Mouse (Mus musculus): Measurements from ENCODE around the gene Zic2. TPM values are rescaled to one million over a fixed set of nuclear protein-coding genes. Genes with fewer than 3 reads are reported as not detected.
"Not testable (repeated sequence)": the region's sequence is repeated elsewhere in the genome, so short reads cannot be mapped to it uniquely, and the experiment has no call there.

Zic2 gene
- total RNA-seq (2021): not detected
- long read RNA-seq, experiment 1: 0 reads
- long read RNA-seq, experiment 2: 0 reads

GRCm38 (mm10) chr14:122474891-122475556 lies at the start of gene Zic2:
TSS of gene Zic2 (plus strand) at chr14:122475435.
- DNase-seq: no peak
- intact Hi-C loops (cut with DNase I; ENCODE audit: low total_unique reads): no loop called here

GRCm38 (mm10) chr14:122426529-122427203 lies 48.6 kb upstream of the Zic2 start:
- no peak for DNase-seq
- intact Hi-C loops (cut with DNase I; ENCODE audit: low total_unique reads): no loop called here

GRCm38 (mm10) chr14:122427204-122427560 lies 48.1 kb upstream of the Zic2 start:
- DNase-seq: no peak
- intact Hi-C loops (cut with DNase I; ENCODE audit: low total_unique reads): no loop called here

GRCm38 (mm10) chr14:122427654-122428053 lies 47.6 kb upstream of the Zic2 start:
- intact Hi-C loops (cut with DNase I; ENCODE audit: low total_unique reads): no loop called here
- no peak for DNase-seq

- intact Hi-C loops (cut with DNase I; ENCODE audit: low total_unique reads): no loop called here
- no peak for DNase-seq
Measured at GRCm38 (mm10) chr14:122432558-122432957, 42.7 kb upstream of the Zic2 start.

GRCm38 (mm10) chr14:122434039-122434438 lies 41.2 kb upstream of the Zic2 start:
- intact Hi-C loops (cut with DNase I; ENCODE audit: low total_unique reads): no loop called here
- DNase-seq: no peak

GRCm38 (mm10) chr14:122436850-122437249 lies 38.4 kb upstream of the Zic2 start:
- no peak for DNase-seq
- intact Hi-C loops (cut with DNase I; ENCODE audit: low total_unique reads): no loop called here

GRCm38 (mm10) chr14:122449601-122450495 lies 25.4 kb upstream of the Zic2 start:
- intact Hi-C loops (cut with DNase I; ENCODE audit: low total_unique reads): no loop called here
- no peak for DNase-seq

- intact Hi-C loops (cut with DNase I; ENCODE audit: low total_unique reads): no loop called here
- DNase-seq: no peak
Measured at GRCm38 (mm10) chr14:122450496-122451382, 24.5 kb upstream of the Zic2 start, which contains the start of gene Gm5089. TSS of gene Gm5089 (minus strand) at chr14:122451115.

GRCm38 (mm10) chr14:122451551-122452145 lies 23.6 kb upstream of the Zic2 start:
- DNase-seq: no peak
- intact Hi-C loops (cut with DNase I; ENCODE audit: low total_unique reads): no loop called here

GRCm38 (mm10) chr14:122452701-122453387 lies 22.4 kb upstream of the Zic2 start:
- intact Hi-C loops (cut with DNase I; ENCODE audit: low total_unique reads): no loop called here
- DNase-seq: no peak

- DNase-seq: no peak
- intact Hi-C loops (cut with DNase I; ENCODE audit: low total_unique reads): no loop called here
Measured at GRCm38 (mm10) chr14:122453388-122453995, 21.7 kb upstream of the Zic2 start.

- intact Hi-C loops (cut with DNase I; ENCODE audit: low total_unique reads): no loop called here
- DNase-seq: no peak
Measured at GRCm38 (mm10) chr14:122453996-122454738, 21.1 kb upstream of the Zic2 start.

GRCm38 (mm10) chr14:122454901-122455561 lies 20.2 kb upstream of the Zic2 start:
- DNase-seq: no peak
- intact Hi-C loops (cut with DNase I; ENCODE audit: low total_unique reads): no loop called here

GRCm38 (mm10) chr14:122455562-122455958 lies 19.7 kb upstream of the Zic2 start:
- intact Hi-C loops (cut with DNase I; ENCODE audit: low total_unique reads): no loop called here
- no peak for DNase-seq

GRCm38 (mm10) chr14:122459332-122459731 lies 15.9 kb upstream of the Zic2 start:
- intact Hi-C loops (cut with DNase I; ENCODE audit: low total_unique reads): not testable (repeated sequence)

GRCm38 (mm10) chr14:122459776-122460175 lies 15.5 kb upstream of the Zic2 start:
- no peak for DNase-seq
- intact Hi-C loops (cut with DNase I; ENCODE audit: low total_unique reads): no loop called here

More at GRCm38 (mm10) chr14:122459332-122459731, 15.9 kb upstream of the Zic2 start:
- not testable (repeated sequence) for DNase-seq

Data from gastrocnemius, postnatal 14 days (tissue).